Mouse (Mus musculus) spleen, adult 2 months (tissue): ENCODE measurements around the gene Lmod2. TPM values are rescaled to one million over a fixed set of nuclear protein-coding genes. Genes with fewer than 3 reads are reported as not detected.
A peak's percentile ranks its signal among the peaks of the same experiment; 100 is the strongest.

Source experiments
- DNase-seq, 2 experiments: peaks; one replicate each; pipeline versions ENCODE4 v3.0.0 to v3.0.0-alpha.2; 2012 to 2021; ENCODE audit warnings: low spot score in 2 of 2, low read depth in 1 of 2
- H3K27ac ChIP-seq: fragments of 200-500 bp; 2 replicates; pipeline ENCODE4 v1.5.1; 2012; ENCODE audit warnings: low read length, inconsistent platforms; ENCODE audit not compliant: insufficient read depth
- H3K27me3 ChIP-seq: fragments of 200-500 bp; 2 replicates; pipeline ENCODE4 v1.6.1; 2012; ENCODE audit warnings: mild to moderate bottlenecking, moderate library complexity, low read length, inconsistent platforms; ENCODE audit not compliant: control insufficient read depth, insufficient read depth
- H3K36me3 ChIP-seq: fragments of 200-500 bp; 2 replicates; pipeline ENCODE4 v1.6.1; 2012; ENCODE audit warnings: mild to moderate bottlenecking, low read length, inconsistent platforms; ENCODE audit not compliant: control insufficient read depth, insufficient read depth
- H3K4me1 ChIP-seq: fragments of 200-500 bp; 2 replicates; pipeline ENCODE4 v1.6.1; 2011; ENCODE audit warnings: inconsistent platforms; ENCODE audit not compliant: control insufficient read depth, insufficient read depth, insufficient read length
- H3K4me3 ChIP-seq: fragments of 200-500 bp; 2 replicates; pipeline ENCODE4 v1.5.1; 2011; ENCODE audit warnings: mild to moderate bottlenecking, inconsistent platforms; ENCODE audit not compliant: insufficient read depth, insufficient read length; ENCODE audit errors: extremely low read depth
- CTCF ChIP-seq: fragments of 200-500 bp; IDR thresholded peaks from 2 replicates; pipeline ENCODE4 v1.5.1; 2011; ENCODE audit warnings: mild to moderate bottlenecking, inconsistent platforms; ENCODE audit not compliant: insufficient read depth, insufficient read length, insufficient replicate concordance; ENCODE audit errors: extremely low read depth
- POLR2A ChIP-seq: fragments of 200-500 bp; IDR thresholded peaks from 2 replicates; pipeline ENCODE4 v1.6.1; 2011; ENCODE audit warnings: low read depth, low read length, inconsistent platforms
- WGBS: fragments of 180-500 bp; shearing (Covaris S2); methylation state at CpG from one replicate; pipeline ENCODE4 v1.1.7; 2018; 5-methylcytosine and 5-hydroxymethylcytosine counted together
- polyA plus RNA-seq: library from polyadenylated mRNA; depleted of rRNA; stranded (reverse); fragments of >200 nt; gene quantifications from 2 replicates; pipeline ENCODE4 v1.2.3, GENCODE M21; 2012

The Lmod2 gene
- polyA plus RNA-seq, 1 experiment: not detected

DNA sequence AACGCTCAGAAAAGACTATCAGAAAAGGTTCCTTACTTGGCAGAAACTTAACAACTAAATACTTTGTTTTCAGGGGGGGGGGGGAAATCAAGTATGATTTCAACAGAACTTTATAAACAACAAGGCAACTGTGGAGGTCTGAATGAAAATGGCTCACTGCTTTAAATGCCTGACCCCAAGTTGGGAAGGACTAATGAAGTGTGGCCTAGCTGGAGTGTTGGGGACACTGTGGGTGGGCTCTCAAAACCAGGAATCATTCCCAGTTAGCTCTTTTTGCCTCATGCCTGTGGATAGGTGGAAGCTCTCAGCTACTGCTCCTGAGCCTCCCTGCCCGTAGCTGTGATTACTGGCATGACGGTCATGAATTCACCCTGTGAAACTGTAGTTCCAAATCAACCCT is 36.5 kb downstream of the Lmod2 start:
- Histone ChIP-seq H3K36me3 (peaks cover 11% of the 10 kb centered on the region), H3K4me1 (no peaks in the 10 kb centered on the region), H3K4me3 (no peak overlapping the region), H3K27ac (no peak overlapping the region), H3K27me3 (no peaks in the 10 kb centered on the region)
- no peak for TF ChIP-seq POLR2A
- TF ChIP-seq CTCF: no peak
- no peak for DNase-seq
- WGBS: 93% methylated on average over 3 of the region's 3 CpGs

DNA sequence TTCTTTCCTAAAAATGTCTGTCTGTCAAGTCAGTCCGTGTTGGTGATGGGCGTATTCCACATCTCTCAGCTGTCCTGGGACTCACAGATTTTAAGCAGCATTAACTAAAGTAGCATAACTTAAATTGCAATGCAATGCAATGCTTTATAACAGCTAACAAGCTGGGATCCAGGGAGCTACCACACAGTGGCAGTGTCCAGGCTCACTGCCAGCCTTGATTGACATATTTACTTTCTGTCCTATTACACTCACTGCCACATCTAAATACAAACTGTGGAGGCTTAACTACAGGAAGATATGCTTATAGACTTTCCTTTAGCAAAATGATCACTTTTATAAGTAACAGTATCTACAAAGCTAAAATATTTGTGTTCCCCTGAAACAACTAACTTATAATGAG is 38.3 kb downstream of the Lmod2 start:
- no peak for DNase-seq
- H3K27me3 ChIP-seq: no peaks in the 10 kb centered on the region
- H3K4me3 ChIP-seq: no peak overlapping the region
- peaks cover 11% of the 10 kb centered on the region for H3K36me3 ChIP-seq
- no peak for TF ChIP-seq POLR2A
- TF ChIP-seq CTCF: no peak
- 92% methylated on average over 2 of the region's 2 CpGs for WGBS
- no peaks in the 10 kb centered on the region for H3K4me1 ChIP-seq
- H3K27ac ChIP-seq: no peak overlapping the region

GRCm38 (mm10) chr6:24641286-24641685 is 43.7 kb downstream of the Lmod2 start:
- no peak for DNase-seq
- Histone ChIP-seq H3K4me3 (no peak overlapping the region), H3K27me3 (no peaks in the 10 kb centered on the region), H3K36me3 (peaks cover 1% of the 10 kb centered on the region; the same call in 1 of the 2 replicates), H3K4me1 (no peaks in the 10 kb centered on the region), H3K27ac (no peak overlapping the region)
- WGBS: 92% methylated on average over 4 of the region's 4 CpGs
- TF ChIP-seq POLR2A (no peak), CTCF (no peak)

GRCm38 (mm10) chr6:24642161-24642560 is 44.6 kb downstream of the Lmod2 start:
- Histone ChIP-seq H3K4me1 (no peaks in the 10 kb centered on the region), H3K27ac (no peak overlapping the region), H3K36me3 (no peaks in the 10 kb centered on the region; the same call in 1 of the 2 replicates), H3K27me3 (no peaks in the 10 kb centered on the region), H3K4me3 (no peak overlapping the region)
- WGBS: 96% methylated on average over 2 of the region's 2 CpGs
- TF ChIP-seq POLR2A (no peak), CTCF (no peak)
- DNase-seq: no peak

GRCm38 (mm10) chr6:24642960-24643359 is 45.4 kb downstream of the Lmod2 start:
- H3K27ac ChIP-seq: no peak overlapping the region
- H3K27me3 ChIP-seq: no peaks in the 10 kb centered on the region
- no peaks in the 10 kb centered on the region; the same call in 1 of the 2 replicates for H3K36me3 ChIP-seq
- no peak for DNase-seq
- no peak for TF ChIP-seq CTCF
- TF ChIP-seq POLR2A: no peak
- H3K4me3 ChIP-seq: no peak overlapping the region
- 92% methylated on average over 3 of the region's 3 CpGs for WGBS
- H3K4me1 ChIP-seq: no peaks in the 10 kb centered on the region

- DNase-seq: no peak
- H3K27me3 ChIP-seq: no peaks in the 10 kb centered on the region
- WGBS: 69% methylated on average over 6 of the region's 6 CpGs
- TF ChIP-seq CTCF (no peak), POLR2A (no peak)
- peak overlapping the region; percentile 18; the same call in 1 of the 2 replicates for H3K27ac ChIP-seq
- H3K36me3 ChIP-seq: no peaks in the 10 kb centered on the region; the same call in 1 of the 2 replicates
- H3K4me1 ChIP-seq: no peaks in the 10 kb centered on the region
- H3K4me3 ChIP-seq: no peak overlapping the region
Observed at GRCm38 (mm10) chr6:24645346-24646053, 47.9 kb downstream of the Lmod2 start.

DNA sequence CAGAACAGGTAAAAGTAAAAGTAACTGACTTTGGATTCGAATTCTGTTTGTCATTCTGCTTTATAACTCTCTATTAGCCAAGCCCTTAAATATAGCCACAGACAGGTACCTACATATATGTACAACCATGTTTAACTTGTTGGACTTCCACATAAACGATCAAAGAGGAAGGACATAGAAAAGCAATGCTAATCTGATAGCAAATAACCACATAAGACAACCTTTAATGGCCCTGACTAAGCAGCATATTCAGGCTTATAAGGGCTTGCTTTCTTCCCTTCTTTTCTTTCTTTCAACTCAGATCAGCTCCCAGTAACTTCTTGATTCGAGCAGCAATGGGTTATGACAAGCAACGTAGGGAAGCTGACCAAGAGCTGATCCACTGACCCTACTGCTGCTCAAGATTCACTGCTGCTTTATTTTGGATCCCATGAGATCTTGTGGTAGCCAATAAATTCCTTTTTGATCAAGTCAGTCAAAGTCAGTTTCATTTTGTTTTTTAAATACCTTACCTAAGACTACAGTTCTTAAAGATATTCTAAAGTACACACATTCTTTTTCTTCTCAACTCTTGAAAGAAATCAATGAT is 49.6 kb downstream of the Lmod2 start:
- TF ChIP-seq POLR2A (no peak), CTCF (no peak)
- no peak for DNase-seq
- H3K27ac ChIP-seq: no peak overlapping the region
- H3K4me1 ChIP-seq: no peaks in the 10 kb centered on the region
- 63% methylated on average over 4 of the region's 4 CpGs for WGBS
- H3K27me3 ChIP-seq: no peaks in the 10 kb centered on the region
- no peaks in the 10 kb centered on the region; the same call in 1 of the 2 replicates for H3K36me3 ChIP-seq
- H3K4me3 ChIP-seq: no peak overlapping the region
